Mouse (Mus musculus) cerebellum, postnatal 14 days (tissue): ENCODE measurements around the gene Vps13d.

Experiments used
- DNase-seq, 2 experiments: peaks; one replicate each; pipeline ENCODE4 v3.0.0; 2021; ENCODE audit warnings: mixed read lengths in 2 of 2

The Vps13d gene

GRCm38 (mm10) chr4:144930366-144930765, 264.4 kb downstream of the Vps13d start:
- DNase-seq, result peak; percentile 47 to 67

- peak; percentile 81 to 88 for DNase-seq
Observed at GRCm38 (mm10) chr4:144929811-144930221, 265.0 kb downstream of the Vps13d start.

GRCm38 (mm10) chr4:144928693-144929436, 265.9 kb downstream of the Vps13d start:
- no peak for DNase-seq
